Mouse (Mus musculus) kidney, adult 9 months (tissue): Measurements from ENCODE around the gene Wfdc9.

Source experiments
- DNase-seq: peaks from one replicate; pipeline ENCODE4 v3.0.0; 2022

Wfdc9 gene

DNA sequence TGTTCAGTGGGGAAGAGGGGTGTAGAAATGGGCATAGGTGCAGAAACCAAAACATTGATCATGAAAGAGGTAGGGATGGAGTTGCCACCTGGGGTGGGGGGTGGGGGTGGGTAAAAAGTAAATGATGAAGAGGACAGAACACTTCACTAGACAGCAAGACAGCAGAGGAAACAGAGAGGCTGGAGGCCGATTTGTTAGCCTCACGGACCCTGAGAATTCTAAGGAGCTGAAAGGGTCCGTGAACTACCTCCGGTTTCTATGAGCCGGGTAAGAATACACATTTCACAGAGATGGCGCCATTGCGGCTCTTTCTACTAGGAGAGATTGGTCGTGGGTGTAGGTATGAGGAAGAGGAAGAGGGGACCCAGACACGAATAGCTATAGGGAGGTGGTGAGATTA lies at the start of gene Wfdc9:
Gene Wfdc9 (minus strand): TSS at position 101 of the 400 bp plus-strand sequence.
- no peak for DNase-seq

GRCm38 (mm10) chr2:164705991-164706390 lies 49.6 kb upstream of the Wfdc9 start:
- no peak for DNase-seq

GRCm38 (mm10) chr2:164705328-164705727 lies 48.9 kb upstream of the Wfdc9 start:
- no peak for DNase-seq

DNA sequence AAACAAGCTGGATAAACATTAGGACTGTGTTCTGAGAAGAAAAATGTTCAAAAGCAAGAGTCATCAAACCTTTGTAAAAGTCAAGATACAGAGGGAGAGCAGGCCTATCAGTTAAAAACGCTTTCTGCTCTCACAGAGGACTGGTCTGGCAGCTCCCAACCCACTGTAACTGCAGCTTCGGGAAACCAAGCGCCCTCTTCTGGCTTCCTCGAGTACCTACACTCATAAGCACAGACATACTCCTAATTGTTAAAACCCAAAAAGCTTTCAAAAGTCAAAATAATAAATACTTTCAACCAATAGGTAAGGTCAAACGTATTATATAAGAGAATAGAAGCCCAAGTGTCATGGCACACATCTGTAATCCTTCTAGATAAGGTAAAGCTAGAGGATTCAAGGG lies 47.9 kb upstream of the Wfdc9 start:
- no peak for DNase-seq

- DNase-seq = no peak
Observed at GRCm38 (mm10) chr2:164701761-164702160, 45.4 kb upstream of the Wfdc9 start.

DNA sequence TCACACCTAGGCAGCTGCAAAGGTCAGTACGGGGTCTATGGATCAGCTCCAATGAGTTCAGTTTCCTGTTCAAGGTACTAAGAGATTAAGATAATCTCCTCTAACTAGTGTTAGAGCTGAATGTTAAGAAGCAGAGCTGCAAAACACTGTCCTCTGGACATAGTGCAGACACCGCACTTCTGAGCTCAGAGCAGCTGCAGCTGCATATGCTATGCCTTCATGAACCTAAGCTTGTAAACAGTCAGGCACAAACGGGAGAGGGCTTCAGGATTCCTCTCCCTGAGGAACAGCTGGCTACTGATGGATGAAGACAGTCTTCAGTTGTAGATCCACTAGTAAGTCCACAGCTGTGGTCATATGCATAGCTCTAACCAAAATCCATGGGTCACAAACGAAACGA lies 44.6 kb upstream of the Wfdc9 start:
- DNase-seq = no peak

GRCm38 (mm10) chr2:164698201-164698600 lies 41.8 kb upstream of the Wfdc9 start, which contains the start of gene Spint4:
Gene Spint4, plus strand, starts transcription at chr2:164698501.
- DNase-seq = no peak

GRCm38 (mm10) chr2:164684807-164685206 lies 28.4 kb upstream of the Wfdc9 start, which contains the start of gene Wfdc13:
Gene Wfdc13, plus strand, starts transcription at chr2:164685107.
- no peak for DNase-seq

DNA sequence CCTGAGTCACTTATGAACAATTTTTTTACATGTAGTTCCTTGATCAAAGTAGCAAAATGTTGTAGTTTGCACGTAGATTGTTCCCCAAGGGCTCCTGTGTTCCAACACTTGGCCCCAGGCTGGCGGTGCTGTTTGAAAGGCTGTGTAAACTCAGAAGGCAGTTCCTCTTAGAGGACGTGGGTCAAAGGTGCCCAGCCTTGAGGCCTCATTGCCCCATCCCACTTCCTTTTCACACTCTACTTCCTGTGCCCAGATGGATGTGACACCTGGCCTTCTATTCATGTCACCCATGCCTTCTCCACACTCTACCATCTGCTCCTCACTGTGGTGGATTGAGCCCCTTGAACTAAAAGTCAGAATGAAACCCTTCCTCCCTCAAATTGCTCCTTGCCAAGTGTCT lies 23.5 kb upstream of the Wfdc9 start:
- no peak for DNase-seq

DNA sequence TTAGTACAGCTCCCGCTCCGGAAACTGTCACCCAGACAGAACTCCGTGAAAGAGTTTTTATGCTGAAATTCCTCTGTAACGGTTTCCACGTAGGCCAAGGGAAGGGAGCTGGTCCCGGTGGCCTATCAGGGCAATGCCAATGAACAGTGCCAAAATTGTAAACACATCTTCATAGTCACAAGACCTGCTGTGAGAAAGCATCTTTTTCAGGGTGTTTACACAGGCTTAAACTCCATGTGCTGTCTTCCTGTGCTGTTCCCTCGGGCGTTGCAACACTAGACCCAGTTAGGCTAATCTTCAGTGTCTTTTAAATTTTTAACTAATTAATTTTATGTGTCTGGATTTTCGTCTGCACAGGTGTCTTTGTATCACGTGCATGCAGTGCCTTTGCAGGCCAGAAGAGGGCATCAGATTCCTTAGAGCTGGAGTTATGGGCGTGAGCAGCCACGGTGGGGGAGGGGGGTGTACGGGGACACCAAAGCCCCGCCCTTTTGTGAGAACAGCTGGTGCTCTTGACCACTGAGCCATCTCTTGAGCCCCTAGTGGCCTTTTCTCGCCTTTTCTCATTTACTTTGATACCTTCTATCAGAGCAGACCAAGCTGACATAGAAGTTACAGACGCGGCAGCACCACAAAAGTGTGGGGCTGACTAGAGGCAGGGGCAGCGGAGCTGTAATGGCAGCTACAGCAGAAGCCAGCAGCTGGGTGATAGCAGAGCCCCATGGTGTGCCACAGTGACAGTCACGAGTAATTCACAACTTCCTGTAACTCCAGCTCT lies 22.7 kb upstream of the Wfdc9 start:
- DNase-seq = peak; percentile 89

- DNase-seq = no peak
Observed at GRCm38 (mm10) chr2:164676916-164677685, 20.7 kb upstream of the Wfdc9 start.

- no peak for DNase-seq
Observed at GRCm38 (mm10) chr2:164676103-164676502, 19.7 kb upstream of the Wfdc9 start.

DNA sequence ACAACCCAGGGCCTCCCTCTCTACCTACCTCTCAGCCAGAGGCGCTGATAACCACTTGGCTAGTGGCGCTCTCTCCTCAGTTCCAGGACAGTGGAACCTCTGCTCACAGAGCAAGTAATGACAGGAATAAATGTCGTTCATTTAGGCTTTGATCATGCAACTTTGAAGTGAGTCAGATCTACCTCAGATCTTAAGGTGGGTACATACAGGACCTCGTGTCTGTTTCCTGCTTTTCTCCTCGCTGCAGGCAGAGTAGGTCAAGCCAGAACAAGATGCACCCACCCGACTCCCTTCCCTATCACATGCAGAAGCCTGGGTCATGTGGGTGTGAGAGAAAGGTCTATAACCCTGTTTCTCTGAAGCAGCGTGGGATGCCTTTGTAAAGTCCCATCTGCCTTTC lies 17.6 kb upstream of the Wfdc9 start, which contains the start of gene Wfdc11:
Gene Wfdc11 (minus strand): TSS at position 101 of the 400 bp plus-strand sequence.
- DNase-seq = no peak

DNA sequence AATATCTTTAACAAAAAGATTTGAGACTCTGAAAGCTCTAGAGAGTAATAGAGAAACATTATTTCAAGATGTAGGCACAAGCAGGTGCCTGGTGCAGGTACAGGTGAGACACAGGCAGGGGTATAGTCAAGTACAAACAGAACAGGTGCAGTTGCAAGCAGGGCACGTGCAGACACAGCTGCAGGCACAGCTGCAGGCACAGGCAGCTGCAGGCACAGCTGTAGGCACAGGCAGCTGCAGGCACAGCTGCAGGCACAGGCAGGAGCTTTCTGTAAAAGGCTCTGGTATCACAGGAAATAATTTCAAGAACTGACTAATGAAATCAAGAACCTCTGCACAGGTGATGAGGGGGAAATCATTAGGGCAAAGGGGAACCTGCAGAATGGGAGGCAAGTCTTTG lies 14.6 kb upstream of the Wfdc9 start:
- DNase-seq = no peak

DNA sequence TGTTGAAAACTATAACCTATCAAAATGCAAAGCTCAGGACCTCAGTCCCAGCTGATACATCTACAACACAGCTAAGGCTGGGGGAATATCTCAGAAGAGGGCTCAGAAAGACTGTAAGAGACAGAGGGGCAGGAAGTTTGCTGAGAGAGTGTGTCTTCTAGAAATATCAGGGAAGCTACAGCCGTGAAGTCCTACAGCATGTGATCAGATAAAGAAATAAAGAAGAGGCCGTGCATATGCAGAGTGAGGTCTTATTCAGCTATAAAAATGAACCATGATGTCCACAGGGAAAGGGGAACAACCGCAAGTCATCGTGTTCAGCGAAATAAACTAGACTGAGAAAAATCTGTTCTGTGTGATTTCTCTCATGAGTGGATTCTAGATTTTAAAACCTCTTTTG lies 13.9 kb upstream of the Wfdc9 start:
- no peak for DNase-seq

DNA sequence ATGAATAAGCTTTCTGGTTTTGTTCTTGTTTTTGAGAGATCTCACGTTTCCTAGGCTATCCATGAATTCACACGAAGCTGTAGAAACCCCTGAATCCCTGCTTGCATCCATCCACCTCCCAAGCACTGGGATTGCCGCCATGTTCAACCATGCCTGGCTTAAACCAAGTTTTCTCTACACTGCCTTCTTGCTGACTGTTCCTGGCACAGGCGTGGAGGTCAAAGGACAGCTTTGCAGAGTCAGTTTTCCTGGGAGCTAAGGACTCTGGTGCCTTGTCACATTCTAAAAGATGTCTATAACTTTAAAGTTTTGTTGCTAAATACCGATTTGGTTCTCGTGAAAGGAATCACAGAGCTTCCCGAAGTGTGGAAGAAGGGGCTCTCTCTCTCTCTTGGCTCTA lies 8.5 kb upstream of the Wfdc9 start:
- peak; percentile 51 for DNase-seq

GRCm38 (mm10) chr2:164655858-164656257 lies 525 bp downstream of the Wfdc9 start, which contains the start of gene Wfdc10:
Gene Wfdc10, plus strand, starts transcription at chr2:164656046.
- DNase-seq = peak; percentile 47

DNA sequence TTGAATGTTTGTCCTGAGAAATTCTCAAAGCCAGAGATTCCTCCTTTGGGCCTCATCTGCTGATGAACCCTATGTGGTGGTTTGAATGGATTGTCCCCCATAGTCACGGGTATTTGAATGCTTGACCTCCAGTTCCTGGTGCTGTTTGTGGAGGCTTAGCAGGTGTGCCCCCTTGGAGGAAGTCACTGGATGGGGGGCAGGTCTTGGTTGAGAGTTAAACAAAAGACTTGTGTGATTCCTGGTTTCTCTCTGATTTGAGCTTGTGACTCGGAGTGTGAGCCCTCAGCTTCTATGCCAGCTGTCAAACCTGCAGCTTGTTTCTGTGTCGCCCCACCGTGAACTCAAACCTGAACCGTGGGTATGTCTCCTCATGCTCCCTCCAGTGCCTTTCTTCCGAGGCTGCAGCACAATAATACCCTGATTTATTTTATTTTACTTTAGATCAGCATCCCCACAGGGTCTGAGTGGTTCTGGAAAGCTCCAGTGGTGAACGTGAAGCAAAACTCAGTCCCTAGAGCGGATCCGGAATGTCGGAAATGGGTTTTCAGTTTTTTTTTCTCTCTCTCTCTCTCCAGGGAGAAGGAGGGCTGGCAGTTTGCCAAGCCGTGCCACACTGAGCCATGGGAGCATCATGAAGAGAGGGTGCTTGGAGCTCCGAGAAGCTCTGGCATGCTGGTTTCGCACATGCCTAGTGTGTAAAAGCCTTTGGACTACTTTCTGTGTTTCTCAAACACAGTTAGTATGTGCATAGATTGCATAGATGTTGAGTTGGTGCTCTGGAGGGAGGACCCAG lies 14.3 kb downstream of the Wfdc9 start:
- peak; percentile 7 for DNase-seq

DNA sequence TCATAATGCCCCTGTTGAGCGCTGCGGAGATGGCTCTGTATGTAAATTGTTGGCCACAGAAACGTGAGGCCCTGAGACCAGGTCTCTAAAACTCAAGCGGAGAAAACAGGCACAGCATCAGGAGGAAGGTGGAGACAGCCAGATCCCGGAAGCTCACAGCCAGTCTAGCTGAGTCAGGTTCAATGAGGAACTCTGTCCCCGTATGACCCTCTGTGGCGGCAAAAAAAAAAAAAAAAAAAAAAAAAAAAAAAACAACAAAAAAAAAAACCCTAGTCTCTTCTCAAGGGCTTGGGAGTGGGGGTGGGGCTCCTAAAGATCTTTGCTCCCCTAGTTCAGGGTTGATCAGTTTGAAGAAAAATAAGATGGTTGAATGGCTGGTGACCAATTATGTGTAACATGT lies 15.3 kb downstream of the Wfdc9 start:
- DNase-seq = peak; percentile 60

GRCm38 (mm10) chr2:164638696-164639095 lies 17.7 kb downstream of the Wfdc9 start, which contains the start of gene Wfdc16:
Gene Wfdc16, minus strand, starts transcription at chr2:164638796.
- DNase-seq = peak; percentile 28

GRCm38 (mm10) chr2:164635266-164635665 lies 21.1 kb downstream of the Wfdc9 start:
- DNase-seq = peak; percentile 7

DNA sequence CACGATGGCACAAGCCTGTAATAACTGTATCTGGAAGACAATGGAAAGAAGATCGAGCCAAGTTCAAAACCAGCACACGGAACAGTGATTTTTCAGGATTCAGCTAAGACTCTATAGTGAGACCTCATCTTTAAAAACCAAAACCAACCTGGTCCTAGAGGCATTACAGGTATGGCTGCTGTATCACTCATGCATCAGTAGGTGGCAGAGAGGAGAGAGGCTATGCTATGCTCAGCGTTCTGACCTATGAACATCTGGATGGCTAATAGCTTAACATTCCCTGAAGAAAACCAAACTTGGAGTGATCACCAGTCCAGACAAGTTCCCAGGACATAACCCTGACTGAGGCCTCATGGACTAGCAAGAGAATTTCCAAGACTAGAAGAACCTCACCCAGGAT lies 34.6 kb downstream of the Wfdc9 start:
- DNase-seq = peak; percentile 5

DNA sequence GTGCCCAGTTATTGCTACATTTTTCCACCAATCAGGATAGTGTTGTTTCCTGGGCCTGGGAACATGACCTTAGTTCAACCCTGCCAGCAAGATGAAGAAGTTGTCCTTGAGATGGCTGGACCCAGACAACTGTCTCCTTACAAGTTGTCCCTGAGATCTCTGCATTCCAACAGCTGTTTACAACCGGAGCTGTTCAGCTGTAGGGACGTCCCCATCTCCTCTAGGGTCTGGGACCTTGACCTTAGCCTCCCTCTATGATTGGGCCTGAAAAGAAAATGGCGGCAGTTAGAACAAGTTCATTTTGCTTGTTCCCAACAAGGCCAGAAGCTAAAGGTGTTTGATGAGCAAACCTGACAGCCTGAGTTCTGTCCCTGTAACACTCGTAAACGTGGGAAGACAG lies 37.3 kb downstream of the Wfdc9 start:
- no peak for DNase-seq
